Mouse (Mus musculus): Measurements from ENCODE around the gene Ctdnep1.

GRCm38 (mm10) chr11:69999666-70000065 lies 18.7 kb downstream of the Ctdnep1 start:
- TF ChIP-seq CTCF (IDR thresholded peaks at IDR 0.05; ENCODE audit: low read depth): no peak
- no peak for TF ChIP-seq EP300 (IDR thresholded peaks at IDR 0.05; ENCODE audit: low read depth)

Data from liver, postnatal 0 days (tissue).